Mouse (Mus musculus): ENCODE results near the gene Zcchc7. TPM values are rescaled to one million over a fixed set of nuclear protein-coding genes. Genes with fewer than 3 reads are reported as not detected.

Gene Zcchc7
- total and polyA plus RNA-seq, 2 experiments from 2014 or later, result 17.3 to 34.5 TPM

- TF ChIP-seq CTCF (IDR thresholded peaks at IDR 0.05), result no peak
- Histone ChIP-seq H3K36me3 (ENCODE audit: insufficient read depth, low read length) (no peaks in the 10 kb centered on the region), H3K4me2 (ENCODE audit: low read depth, low read length, poor library complexity, severe bottlenecking) (no peak overlapping the region), H3K9me3 (ENCODE audit: low read length) (no peaks in the 10 kb centered on the region), H3K4me1 (ENCODE audit: insufficient read depth, low read length) (no peaks in the 10 kb centered on the region), H3K27me3 (ENCODE audit: insufficient read depth, low read length) (no peaks in the 10 kb centered on the region), H3K9ac (replicated peaks; ENCODE audit: low read length, poor library complexity, severe bottlenecking) (no peak overlapping the region), H3K27ac (ENCODE audit: low read depth, low read length) (no peak overlapping the region), H3K4me3 (ENCODE audit: low read depth, low read length) (no peak overlapping the region)
- ATAC-seq (ENCODE audit: low FRiP score) (no peak), DNase-seq (ENCODE audit: low spot score) (no peak)
- WGBS, result 92% methylated on average over 2 of the region's 2 CpGs
These were observed 209.5 kb downstream of the Zcchc7 start for GRCm38 (mm10) chr4:44965175-44965574.

GRCm38 (mm10) chr4:44965736-44966135 is 210.1 kb downstream of the Zcchc7 start:
- Histone ChIP-seq H3K9ac (replicated peaks; ENCODE audit: low read length, poor library complexity, severe bottlenecking) (no peak overlapping the region), H3K4me2 (ENCODE audit: low read depth, low read length, poor library complexity, severe bottlenecking) (no peak overlapping the region), H3K4me3 (ENCODE audit: low read depth, low read length) (no peak overlapping the region), H3K36me3 (ENCODE audit: insufficient read depth, low read length) (no peaks in the 10 kb centered on the region), H3K27ac (ENCODE audit: low read depth, low read length) (no peak overlapping the region), H3K4me1 (ENCODE audit: insufficient read depth, low read length) (no peaks in the 10 kb centered on the region), H3K9me3 (ENCODE audit: low read length) (no peaks in the 10 kb centered on the region), H3K27me3 (ENCODE audit: insufficient read depth, low read length) (no peaks in the 10 kb centered on the region)
- DNase-seq (ENCODE audit: low spot score) (no peak), ATAC-seq (ENCODE audit: low FRiP score) (no peak)
- 90% methylated on average over 3 of the region's 3 CpGs for WGBS
- no peak for TF ChIP-seq CTCF (IDR thresholded peaks at IDR 0.05)

GRCm38 (mm10) chr4:44967402-44967801 is 211.7 kb downstream of the Zcchc7 start:
- Histone ChIP-seq H3K27me3 (ENCODE audit: insufficient read depth, low read length) (no peaks in the 10 kb centered on the region), H3K4me1 (ENCODE audit: insufficient read depth, low read length) (no peaks in the 10 kb centered on the region), H3K4me3 (ENCODE audit: low read depth, low read length) (no peak overlapping the region), H3K27ac (ENCODE audit: low read depth, low read length) (no peak overlapping the region), H3K4me2 (ENCODE audit: low read depth, low read length, poor library complexity, severe bottlenecking) (no peak overlapping the region), H3K9me3 (ENCODE audit: low read length) (no peaks in the 10 kb centered on the region), H3K36me3 (ENCODE audit: insufficient read depth, low read length) (no peaks in the 10 kb centered on the region), H3K9ac (replicated peaks; ENCODE audit: low read length, poor library complexity, severe bottlenecking) (no peak overlapping the region)
- WGBS, result 90% methylated on average over 8 of the region's 8 CpGs
- no peak for DNase-seq (ENCODE audit: low spot score)
- no peak for TF ChIP-seq CTCF (IDR thresholded peaks at IDR 0.05)
- ATAC-seq (ENCODE audit: low FRiP score), result no peak

- no peak for ATAC-seq (ENCODE audit: low FRiP score)
- Histone ChIP-seq H3K27ac (ENCODE audit: low read depth, low read length) (no peak overlapping the region), H3K4me2 (ENCODE audit: low read depth, low read length, poor library complexity, severe bottlenecking) (no peak overlapping the region), H3K27me3 (ENCODE audit: insufficient read depth, low read length) (no peaks in the 10 kb centered on the region), H3K4me1 (ENCODE audit: insufficient read depth, low read length) (no peaks in the 10 kb centered on the region), H3K9me3 (ENCODE audit: low read length) (no peaks in the 10 kb centered on the region), H3K4me3 (ENCODE audit: low read depth, low read length) (no peak overlapping the region), H3K9ac (replicated peaks; ENCODE audit: low read length, poor library complexity, severe bottlenecking) (no peak overlapping the region), H3K36me3 (ENCODE audit: insufficient read depth, low read length) (no peaks in the 10 kb centered on the region)
- no peak for TF ChIP-seq CTCF (IDR thresholded peaks at IDR 0.05)
- DNase-seq (ENCODE audit: low spot score), result no peak
- WGBS, result 93% methylated on average over 7 of the region's 7 CpGs
These were observed 214.4 kb downstream of the Zcchc7 start for GRCm38 (mm10) chr4:44970056-44970455.

- Histone ChIP-seq H3K9ac (replicated peaks; ENCODE audit: low read length, poor library complexity, severe bottlenecking) (no peak overlapping the region), H3K4me1 (ENCODE audit: insufficient read depth, low read length) (no peaks in the 10 kb centered on the region), H3K27me3 (ENCODE audit: insufficient read depth, low read length) (no peaks in the 10 kb centered on the region), H3K4me2 (ENCODE audit: low read depth, low read length, poor library complexity, severe bottlenecking) (no peak overlapping the region), H3K36me3 (ENCODE audit: insufficient read depth, low read length) (no peaks in the 10 kb centered on the region), H3K4me3 (ENCODE audit: low read depth, low read length) (no peak overlapping the region), H3K27ac (ENCODE audit: low read depth, low read length) (no peak overlapping the region), H3K9me3 (ENCODE audit: low read length) (no peaks in the 10 kb centered on the region)
- ATAC-seq (ENCODE audit: low FRiP score) (no peak; the same call in 1 of the 2 replicates), DNase-seq (ENCODE audit: low spot score) (peak; percentile 43)
- TF ChIP-seq CTCF (IDR thresholded peaks at IDR 0.05), result peak; percentile 84
- WGBS, result 23% methylated on average over 10 of the region's 10 CpGs
These were observed 215.0 kb downstream of the Zcchc7 start for GRCm38 (mm10) chr4:44970612-44971110.

GRCm38 (mm10) chr4:44973450-44973849 is 217.8 kb downstream of the Zcchc7 start:
- Histone ChIP-seq H3K4me3 (ENCODE audit: low read depth, low read length) (no peak overlapping the region), H3K36me3 (ENCODE audit: insufficient read depth, low read length) (no peaks in the 10 kb centered on the region), H3K27me3 (ENCODE audit: insufficient read depth, low read length) (no peaks in the 10 kb centered on the region), H3K27ac (ENCODE audit: low read depth, low read length) (no peak overlapping the region), H3K4me2 (ENCODE audit: low read depth, low read length, poor library complexity, severe bottlenecking) (peak overlapping the region; percentile 9; the same call in 1 of the 2 replicates), H3K9ac (replicated peaks; ENCODE audit: low read length, poor library complexity, severe bottlenecking) (no peak overlapping the region), H3K9me3 (ENCODE audit: low read length) (no peaks in the 10 kb centered on the region), H3K4me1 (ENCODE audit: insufficient read depth, low read length) (no peaks in the 10 kb centered on the region)
- WGBS, result 13% methylated on average over 9 of the region's 9 CpGs
- TF ChIP-seq CTCF (IDR thresholded peaks at IDR 0.05), result peak; percentile 85
- ATAC-seq (ENCODE audit: low FRiP score) (peak; percentile 58; the same call in 1 of the 2 replicates), DNase-seq (ENCODE audit: low spot score) (peak; percentile 89)
